Mouse (Mus musculus): ENCODE data around the gene Itga1. TPM values are rescaled to one million over a fixed set of nuclear protein-coding genes. Genes with fewer than 3 reads are reported as not detected.

The Itga1 gene
- polyA plus RNA-seq, 1 experiment = 16.5 TPM

DNA sequence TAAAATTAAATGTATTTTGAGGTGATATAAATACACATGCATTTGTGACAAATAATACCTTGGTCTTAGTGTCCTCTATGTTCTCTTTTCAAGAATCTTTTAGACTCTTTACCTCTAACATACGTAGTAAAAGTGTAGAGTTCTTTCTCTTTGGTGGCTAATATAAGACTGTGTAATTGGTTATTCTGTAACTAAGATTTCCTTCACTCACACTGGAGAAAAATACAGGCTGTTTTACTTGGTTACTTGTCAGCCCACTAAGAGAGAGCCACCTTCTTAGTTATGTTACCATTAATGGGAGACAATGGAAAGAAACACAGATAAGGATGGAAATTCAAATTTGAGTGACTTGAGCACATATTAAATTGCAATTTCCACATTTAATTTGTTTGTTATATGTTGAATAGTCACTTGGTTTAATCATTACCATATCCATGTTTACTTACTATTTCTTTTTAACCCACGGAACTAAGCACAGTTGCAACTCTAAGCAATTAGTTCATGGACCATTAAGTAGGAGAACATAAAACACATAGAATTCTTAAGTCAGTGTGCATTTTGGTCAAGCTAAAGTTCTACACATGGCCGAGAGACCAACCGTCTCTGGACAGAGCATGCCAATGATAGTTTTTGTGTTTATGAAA is 34.3 kb downstream of the Itga1 start:
- H3K27me3 ChIP-seq (replicated peaks; ENCODE audit: control insufficient read depth, insufficient read depth, low read length) = no peaks in the 10 kb centered on the region

DNA sequence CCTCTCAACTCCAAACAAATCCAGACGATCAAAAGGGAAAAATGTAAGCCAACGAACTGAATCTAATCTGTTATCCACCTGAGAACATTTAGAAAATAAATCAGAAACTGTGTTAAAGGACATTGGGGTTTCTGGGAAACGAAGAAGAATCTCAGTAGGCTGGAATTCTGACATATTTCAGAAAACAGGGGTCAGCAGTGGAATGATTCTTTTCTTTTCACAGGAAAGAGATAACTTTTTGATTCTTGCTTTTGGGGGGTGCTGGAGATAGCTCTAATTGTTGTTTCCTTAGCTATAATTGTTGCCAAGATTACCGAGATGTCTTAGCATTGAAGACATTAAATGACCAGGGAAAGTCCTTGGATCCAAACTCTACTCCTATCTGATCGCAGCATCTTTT is 44.2 kb downstream of the Itga1 start:
- H3K4me3 ChIP-seq (ENCODE audit: insufficient read depth, low read depth, low read length) = no peak overlapping the region
- TF ChIP-seq POLR2A (IDR thresholded peaks at IDR 0.05; ENCODE audit: low read depth, low read length) (no peak), CTCF (conservative IDR thresholded peaks at IDR 0.05; ENCODE audit: insufficient read depth, insufficient read length, low read depth, low read length) (no peak)
- no peaks in the 10 kb centered on the region for H3K36me3 ChIP-seq (ENCODE audit: control insufficient read depth, insufficient read depth, low read length)
- no peak overlapping the region; the same call in 1 of the 2 replicates for H3K27ac ChIP-seq (ENCODE audit: insufficient read depth, low read depth, low read length)
- no peaks in the 10 kb centered on the region for H3K27me3 ChIP-seq (replicated peaks; ENCODE audit: control insufficient read depth, insufficient read depth, low read length)
- DNase-seq = no peak
- 54% methylated on average over 5 of the region's 5 CpGs for WGBS
- peaks cover 11% of the 10 kb centered on the region; the same call in 1 of the 2 replicates for H3K4me1 ChIP-seq (ENCODE audit: control insufficient read depth, insufficient read depth, low read length)

More for the DNA sequence above, 34.3 kb downstream of the Itga1 start:
- H3K4me3 ChIP-seq (ENCODE audit: insufficient read depth, low read depth, low read length) = no peak overlapping the region
- H3K36me3 ChIP-seq (ENCODE audit: control insufficient read depth, insufficient read depth, low read length) = no peaks in the 10 kb centered on the region
- peak; percentile 50 for DNase-seq
- peaks cover 20% of the 10 kb centered on the region for H3K4me1 ChIP-seq (ENCODE audit: control insufficient read depth, insufficient read depth, low read length)
- peak overlapping the region; percentile 95 for H3K27ac ChIP-seq (ENCODE audit: insufficient read depth, low read depth, low read length)
- TF ChIP-seq POLR2A (IDR thresholded peaks at IDR 0.05; ENCODE audit: low read depth, low read length) = no peak
- TF ChIP-seq CTCF (conservative IDR thresholded peaks at IDR 0.05; ENCODE audit: insufficient read depth, insufficient read length, low read depth, low read length) = no peak
- 45% methylated on average over 4 of the region's 4 CpGs for WGBS

DNA sequence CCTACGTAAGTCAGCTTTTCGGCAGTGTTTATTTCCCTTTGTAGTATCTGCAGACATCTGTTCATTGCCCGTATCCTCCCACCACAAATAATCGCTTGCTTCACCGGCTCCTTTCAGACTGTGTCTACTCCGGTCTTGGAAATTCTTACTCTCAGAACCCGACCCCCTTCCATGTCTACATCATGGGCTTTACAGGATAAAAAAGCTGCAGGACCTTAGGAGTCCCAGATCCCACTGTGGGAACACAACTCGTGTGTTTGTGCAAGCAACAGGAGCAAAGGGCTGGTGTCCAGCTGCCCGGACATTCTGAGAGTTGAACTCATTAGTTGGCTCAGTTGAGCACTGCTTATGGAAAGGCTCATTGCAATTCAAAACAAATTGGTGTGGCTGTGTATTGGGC is 47.0 kb downstream of the Itga1 start:
- Histone ChIP-seq H3K27me3 (replicated peaks; ENCODE audit: control insufficient read depth, insufficient read depth, low read length) (no peaks in the 10 kb centered on the region), H3K4me3 (ENCODE audit: insufficient read depth, low read depth, low read length) (no peak overlapping the region), H3K27ac (ENCODE audit: insufficient read depth, low read depth, low read length) (peak overlapping the region; percentile 60), H3K36me3 (ENCODE audit: control insufficient read depth, insufficient read depth, low read length) (no peaks in the 10 kb centered on the region), H3K4me1 (ENCODE audit: control insufficient read depth, insufficient read depth, low read length) (peaks cover 11% of the 10 kb centered on the region; the same call in 1 of the 2 replicates)
- WGBS = 22% methylated on average over 9 of the region's 9 CpGs
- peak; percentile 38 for DNase-seq
- no peak for TF ChIP-seq POLR2A (IDR thresholded peaks at IDR 0.05; ENCODE audit: low read depth, low read length)
- no peak for TF ChIP-seq CTCF (conservative IDR thresholded peaks at IDR 0.05; ENCODE audit: insufficient read depth, insufficient read length, low read depth, low read length)

DNA sequence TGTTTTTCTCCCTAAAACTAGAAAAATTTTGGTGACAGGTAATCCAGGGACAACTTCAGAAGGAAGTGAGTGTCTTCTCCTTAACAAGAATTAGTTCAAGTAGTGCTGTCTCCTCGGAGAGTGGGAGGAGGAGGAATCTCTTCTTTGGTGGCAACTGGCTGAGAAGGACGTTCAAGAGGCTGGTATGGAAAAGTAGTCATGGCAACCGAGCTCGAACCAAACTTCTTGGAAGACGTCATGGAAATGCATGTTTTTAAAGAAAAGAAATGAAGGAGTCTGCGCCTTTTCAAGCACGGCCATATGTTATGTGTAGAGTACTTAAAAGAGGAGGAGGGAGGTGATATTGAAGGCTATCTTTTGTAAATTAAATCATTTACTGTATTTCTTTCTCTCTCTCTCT is 49.2 kb downstream of the Itga1 start:
- TF ChIP-seq POLR2A (IDR thresholded peaks at IDR 0.05; ENCODE audit: low read depth, low read length) = no peak
- TF ChIP-seq CTCF (conservative IDR thresholded peaks at IDR 0.05; ENCODE audit: insufficient read depth, insufficient read length, low read depth, low read length) = no peak
- Histone ChIP-seq H3K4me3 (ENCODE audit: insufficient read depth, low read depth, low read length) (no peak overlapping the region), H3K27ac (ENCODE audit: insufficient read depth, low read depth, low read length) (no peak overlapping the region), H3K27me3 (replicated peaks; ENCODE audit: control insufficient read depth, insufficient read depth, low read length) (no peaks in the 10 kb centered on the region), H3K36me3 (ENCODE audit: control insufficient read depth, insufficient read depth, low read length) (no peaks in the 10 kb centered on the region; the same call in 1 of the 2 replicates), H3K4me1 (ENCODE audit: control insufficient read depth, insufficient read depth, low read length) (peaks cover 9% of the 10 kb centered on the region; the same call in 1 of the 2 replicates)
- DNase-seq = no peak
- WGBS = 83% methylated on average over 7 of the region's 7 CpGs

DNA sequence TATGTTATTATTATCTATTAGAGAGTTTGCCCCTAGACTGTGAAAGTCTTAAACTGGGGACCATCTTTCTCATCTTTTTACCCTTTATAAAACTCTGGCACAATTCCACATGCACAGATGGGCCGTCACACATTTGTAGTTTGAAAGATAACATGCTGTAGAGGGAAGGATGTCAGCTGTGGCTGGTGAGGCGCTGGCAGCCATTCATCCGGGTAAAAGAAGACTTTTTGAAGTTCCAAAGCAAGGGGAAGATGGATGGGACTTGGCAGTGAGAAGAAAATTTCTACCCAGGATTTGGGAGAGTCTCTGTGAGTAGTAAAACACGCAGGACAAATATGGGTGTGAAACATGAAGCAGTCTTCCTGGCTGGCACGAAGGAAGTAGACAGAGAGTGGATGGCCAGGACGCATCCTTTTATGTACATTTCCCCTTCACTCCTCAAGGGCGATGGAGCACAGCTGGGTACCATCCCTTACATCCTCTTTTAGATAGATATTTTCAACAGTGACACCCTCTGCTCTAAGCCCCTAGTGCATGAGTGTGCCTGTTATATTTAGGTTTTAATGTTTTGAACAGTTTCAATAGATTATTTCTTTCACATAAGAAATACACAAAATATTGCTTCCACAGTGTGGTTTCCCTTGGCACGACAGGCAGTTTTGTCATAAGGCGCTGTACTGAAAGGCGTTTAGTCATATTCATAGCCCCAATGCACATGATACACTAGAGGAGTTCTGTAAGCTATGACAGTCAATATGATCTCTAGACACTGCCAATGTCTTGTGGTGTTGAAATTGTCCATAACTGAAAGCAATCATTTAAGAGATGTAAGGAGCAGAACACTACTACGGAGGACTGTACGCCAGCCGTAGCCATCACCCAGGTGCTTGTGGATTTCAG is 50.9 kb downstream of the Itga1 start:
- peaks cover 6% of the 10 kb centered on the region; the same call in 1 of the 2 replicates for H3K4me1 ChIP-seq (ENCODE audit: control insufficient read depth, insufficient read depth, low read length)
- no peaks in the 10 kb centered on the region for H3K27me3 ChIP-seq (replicated peaks; ENCODE audit: control insufficient read depth, insufficient read depth, low read length)
- WGBS = 74% methylated on average over 13 of the region's 13 CpGs
- no peaks in the 10 kb centered on the region; the same call in 1 of the 2 replicates for H3K36me3 ChIP-seq (ENCODE audit: control insufficient read depth, insufficient read depth, low read length)
- no peak overlapping the region for H3K4me3 ChIP-seq (ENCODE audit: insufficient read depth, low read depth, low read length)
- H3K27ac ChIP-seq (ENCODE audit: insufficient read depth, low read depth, low read length) = no peak overlapping the region
- DNase-seq = no peak
- TF ChIP-seq POLR2A (IDR thresholded peaks at IDR 0.05; ENCODE audit: low read depth, low read length) = no peak

DNA sequence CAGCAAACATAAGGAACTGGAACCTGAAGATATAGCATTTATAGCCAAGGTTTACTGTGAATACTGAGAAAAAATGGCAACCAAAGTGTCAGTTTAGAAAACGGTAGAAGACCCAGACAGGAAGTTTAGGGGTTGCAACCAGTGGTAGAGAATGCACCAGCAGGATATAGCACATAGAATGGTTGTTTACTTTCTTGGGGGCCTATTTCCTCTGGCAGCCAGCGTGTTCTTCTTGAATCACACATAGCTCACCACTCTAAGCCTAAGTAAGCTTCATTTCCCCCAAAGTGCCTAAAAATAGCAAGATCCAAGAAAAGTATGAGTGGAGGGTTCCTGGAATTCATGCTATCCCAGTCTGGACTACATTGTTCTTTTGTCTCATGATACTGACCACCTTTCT is 59.1 kb downstream of the Itga1 start:
- Histone ChIP-seq H3K4me3 (ENCODE audit: insufficient read depth, low read depth, low read length) (no peak overlapping the region), H3K27ac (ENCODE audit: insufficient read depth, low read depth, low read length) (no peak overlapping the region; the same call in 1 of the 2 replicates), H3K27me3 (replicated peaks; ENCODE audit: control insufficient read depth, insufficient read depth, low read length) (no peaks in the 10 kb centered on the region), H3K4me1 (ENCODE audit: control insufficient read depth, insufficient read depth, low read length) (no peaks in the 10 kb centered on the region), H3K36me3 (ENCODE audit: control insufficient read depth, insufficient read depth, low read length) (no peaks in the 10 kb centered on the region; the same call in 1 of the 2 replicates)
- DNase-seq = no peak
- TF ChIP-seq POLR2A (IDR thresholded peaks at IDR 0.05; ENCODE audit: low read depth, low read length) (no peak), CTCF (conservative IDR thresholded peaks at IDR 0.05; ENCODE audit: insufficient read depth, insufficient read length, low read depth, low read length) (no peak)
- WGBS = 56% methylated on average over 2 of the region's 2 CpGs

DNA sequence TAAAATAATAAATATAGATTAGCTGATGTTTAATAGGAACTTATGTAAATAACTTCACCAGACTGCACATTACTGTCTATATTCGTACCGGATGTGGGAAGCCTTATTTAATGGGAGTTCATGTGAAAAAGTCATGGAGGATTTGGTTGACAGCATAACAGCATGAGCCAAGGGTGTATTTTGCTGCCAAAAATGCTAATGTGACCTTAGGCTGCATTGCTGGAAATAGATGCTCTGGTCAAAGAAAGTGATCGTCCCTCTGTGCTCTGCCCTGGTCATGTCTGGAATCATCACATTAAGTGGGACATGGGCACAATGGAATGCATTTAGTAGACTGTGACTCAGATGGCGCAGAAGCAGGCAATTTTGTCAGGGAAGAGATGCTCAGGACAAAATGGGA is 64.5 kb downstream of the Itga1 start:
- Histone ChIP-seq H3K27me3 (replicated peaks; ENCODE audit: control insufficient read depth, insufficient read depth, low read length) (no peaks in the 10 kb centered on the region), H3K4me1 (ENCODE audit: control insufficient read depth, insufficient read depth, low read length) (peaks cover 10% of the 10 kb centered on the region; the same call in 1 of the 2 replicates), H3K36me3 (ENCODE audit: control insufficient read depth, insufficient read depth, low read length) (no peaks in the 10 kb centered on the region), H3K4me3 (ENCODE audit: insufficient read depth, low read depth, low read length) (no peak overlapping the region), H3K27ac (ENCODE audit: insufficient read depth, low read depth, low read length) (0 out of 2 replicates have a peak overlapping the region, but pooled peaks have one; percentile 59)
- DNase-seq = peak; percentile 63
- 55% methylated on average over 4 of the region's 4 CpGs for WGBS
- TF ChIP-seq CTCF (conservative IDR thresholded peaks at IDR 0.05; ENCODE audit: insufficient read depth, insufficient read length, low read depth, low read length) (no peak), POLR2A (IDR thresholded peaks at IDR 0.05; ENCODE audit: low read depth, low read length) (no peak)

Data from kidney, adult 2 months (tissue).